Comparison of ENCODE assay signal across 13 mouse cellular contexts in genomic region chr11:25157861-25158245, GRCm38 (mm10).
"Had no signal": no experiment of that assay in that cellular context is flagged by ENCODE, and none has a peak within 500 bp of the region (broad histone marks: within the 10 kb centered on the region; RNA-seq: fewer than 3 reads in every experiment).

No protein-coding gene starts in this region.

- H3K27me3 ChIP-seq: limb, embryonic 15.5 days; liver, embryonic 12.5 days had no signal

- DNase-seq: kidney, postnatal 36 days; layer of hippocampus, adult 9-11 months; layer of hippocampus, postnatal 36 days; lung, embryonic 14.5 days; lung, postnatal 10 days; lung, postnatal 4 days; midbrain, embryonic 14.5 days; right cerebral cortex, adult 18-20 months; thymus, postnatal 4 days had no signal

- H3K27ac ChIP-seq: limb, embryonic 15.5 days; liver, embryonic 12.5 days; midbrain, embryonic 10.5 days; stomach, postnatal 0 days had no signal

- ATAC-seq: liver, embryonic 12.5 days had no signal

- H3K9ac ChIP-seq: limb, embryonic 15.5 days; liver, embryonic 12.5 days; lung, embryonic 14.5 days had no signal

- H3K9me3 ChIP-seq: limb, embryonic 15.5 days; liver, embryonic 12.5 days; midbrain, embryonic 10.5 days had no signal

- H3K4me1 ChIP-seq: limb, embryonic 15.5 days; liver, embryonic 12.5 days had no signal

- H3K36me3 ChIP-seq: limb, embryonic 15.5 days; liver, embryonic 12.5 days; midbrain, embryonic 10.5 days had no signal

- H3K4me3 ChIP-seq: limb, embryonic 15.5 days; liver, embryonic 12.5 days had no signal

- H3K4me2 ChIP-seq: limb, embryonic 15.5 days; liver, embryonic 12.5 days had no signal
